Mouse (Mus musculus) left cerebral cortex, postnatal 10 days (tissue): ENCODE data around the gene Gid4. TPM values are rescaled to one million over a fixed set of nuclear protein-coding genes. Genes with fewer than 3 reads are reported as not detected.
A peak's percentile ranks its signal among the peaks of the same experiment; 100 is the strongest.

Experiments used
- DNase-seq, 2 experiments: peaks; one replicate each; pipeline ENCODE4 v3.0.0; 2021 to 2022; ENCODE audit warnings: low spot score in 2 of 2, mixed read lengths in 1 of 2; ENCODE audit errors: extremely low spot score in 1 of 2
- intact Hi-C: fragments of 180-260 bp; cut with DNase I; formaldehyde crosslinking; loops from one replicate; pipeline ENCODE4 v1.15.1; 2025
- total RNA-seq, 2 experiments: library from RNA; stranded (reverse); gene quantifications; 2 replicates each; pipeline ENCODE4 v1.2.3; 2021

The Gid4 gene
- total RNA-seq, result 10 to 100 TPM; 40.9 to 42.2 TPM

GRCm38 (mm10) chr11:60416963-60417716 lies at the start of gene Gid4:
Gene Gid4, plus strand, starts transcription at chr11:60417145.
- peak; percentile 99 for DNase-seq
- intact Hi-C loops, result loop anchor here (10.0 kb wide), 3 partner anchors 122 to 542 kb away; partner anchors contain the start of gene Rai1

DNA sequence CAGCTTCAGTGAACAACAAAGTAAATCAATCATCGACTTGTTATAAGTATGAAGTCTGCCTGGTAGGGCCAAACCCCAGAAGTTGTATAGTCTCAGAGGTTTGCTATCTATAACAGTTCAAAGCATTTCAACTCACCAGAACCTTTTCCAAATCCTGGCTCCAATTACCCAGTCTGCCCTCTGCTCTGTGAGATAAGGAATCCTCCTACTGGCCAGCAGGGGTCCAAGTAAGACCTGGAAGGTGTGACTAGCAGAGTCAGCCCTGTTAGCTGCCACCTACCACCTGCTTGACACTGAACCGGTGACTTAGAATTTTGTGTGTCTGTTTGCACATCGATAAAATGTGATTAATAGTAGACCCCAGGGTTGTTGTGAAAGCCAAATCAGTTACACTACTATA lies 49.7 kb upstream of the Gid4 start:
- DNase-seq, result no peak
- intact Hi-C loops, result no loop called here

GRCm38 (mm10) chr11:60368909-60369308 lies 48.0 kb upstream of the Gid4 start:
- intact Hi-C loops, result no loop called here
- no peak for DNase-seq

DNA sequence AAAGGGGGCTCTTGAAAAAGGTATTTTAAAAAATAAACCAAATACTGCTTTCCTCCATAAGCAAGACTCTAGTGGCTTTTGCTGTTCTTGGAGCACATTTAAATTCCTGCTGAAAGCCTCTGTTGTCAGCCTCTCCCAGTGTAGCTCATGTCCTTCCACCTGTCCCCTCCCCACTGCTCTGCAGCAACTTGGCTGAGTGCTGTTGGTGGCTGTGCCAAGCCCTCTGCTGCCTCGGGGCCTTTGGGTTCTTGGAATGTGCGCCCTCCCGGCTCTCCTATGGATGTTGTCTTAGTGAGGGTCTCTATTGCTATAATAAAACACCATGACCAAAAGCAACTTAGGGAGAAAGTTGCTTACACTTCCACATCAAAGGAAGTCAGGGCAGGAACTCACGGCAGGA lies 47.5 kb upstream of the Gid4 start:
- DNase-seq, result no peak
- intact Hi-C loops, result no loop called here

GRCm38 (mm10) chr11:60370431-60370830 lies 46.5 kb upstream of the Gid4 start:
- intact Hi-C loops, result no loop called here
- no peak for DNase-seq

DNA sequence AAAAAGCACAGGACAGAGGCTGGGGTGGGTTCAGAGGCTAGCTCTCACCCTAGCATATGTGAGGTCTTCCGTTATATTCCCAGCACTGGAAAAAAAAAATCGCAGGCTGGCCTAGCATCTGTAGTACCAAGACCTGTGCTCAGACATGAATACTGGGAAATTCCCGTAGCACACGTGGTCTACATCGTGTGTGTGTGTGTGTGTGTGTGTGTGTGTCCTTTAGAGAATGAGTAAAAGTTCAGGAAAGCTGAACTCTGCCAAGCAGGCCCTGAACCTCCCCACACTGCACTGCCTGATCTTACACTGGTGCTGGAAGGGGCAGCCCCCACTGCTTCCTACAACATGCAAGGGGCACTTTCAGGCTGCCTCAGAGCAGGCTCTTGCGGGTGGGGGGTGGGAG lies 42.5 kb upstream of the Gid4 start:
- DNase-seq, result no peak
- intact Hi-C loops, result no loop called here

GRCm38 (mm10) chr11:60383518-60383917 lies 33.4 kb upstream of the Gid4 start:
- intact Hi-C loops, result no loop called here
- DNase-seq, result no peak

GRCm38 (mm10) chr11:60384762-60385421 lies 32.1 kb upstream of the Gid4 start:
- intact Hi-C loops, result no loop called here
- DNase-seq, result peak; percentile 66 to 68

DNA sequence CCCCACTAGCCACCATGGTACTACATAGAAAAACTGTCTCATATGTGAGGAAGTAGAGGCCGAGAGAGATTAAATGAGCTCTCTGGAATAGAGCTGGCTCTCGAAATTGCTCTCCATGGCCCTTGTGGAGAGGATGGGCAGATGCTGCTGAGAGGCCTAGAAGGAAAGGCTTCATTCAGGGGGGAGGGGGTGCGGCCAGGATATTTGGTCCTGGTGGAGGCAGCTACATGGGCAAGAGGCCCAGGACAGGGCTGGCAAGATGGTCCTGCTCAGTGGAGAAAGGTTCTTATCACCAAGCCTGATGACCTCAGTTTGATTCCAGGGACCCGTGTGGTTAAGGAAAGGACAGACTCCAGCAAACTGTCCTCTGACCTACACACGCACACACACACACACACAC lies 31.0 kb upstream of the Gid4 start:
- intact Hi-C loops, result no loop called here
- DNase-seq, result no peak

DNA sequence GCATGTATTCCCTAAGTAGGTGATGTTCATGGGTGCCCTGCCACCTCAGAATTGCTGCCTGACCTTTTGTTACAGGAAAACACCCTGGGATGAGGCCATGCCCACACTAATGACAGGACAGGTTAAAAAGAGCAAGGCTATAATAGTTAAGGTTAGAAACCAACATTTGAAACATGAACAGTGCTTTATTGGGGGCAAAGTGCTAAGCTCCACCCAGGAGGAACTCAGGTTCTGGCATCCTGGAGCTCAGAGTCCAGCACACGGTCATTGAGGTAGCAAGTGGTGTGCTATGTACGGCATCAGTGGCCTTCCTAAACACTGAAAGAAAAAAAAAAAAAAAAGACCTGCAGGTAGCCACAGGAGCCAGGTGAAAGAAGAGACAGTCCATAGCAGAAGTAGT lies 29.0 kb upstream of the Gid4 start:
- intact Hi-C loops, result no loop called here
- DNase-seq, result no peak

GRCm38 (mm10) chr11:60391346-60391745 lies 25.6 kb upstream of the Gid4 start:
- intact Hi-C loops, result no loop called here
- DNase-seq, result no peak

DNA sequence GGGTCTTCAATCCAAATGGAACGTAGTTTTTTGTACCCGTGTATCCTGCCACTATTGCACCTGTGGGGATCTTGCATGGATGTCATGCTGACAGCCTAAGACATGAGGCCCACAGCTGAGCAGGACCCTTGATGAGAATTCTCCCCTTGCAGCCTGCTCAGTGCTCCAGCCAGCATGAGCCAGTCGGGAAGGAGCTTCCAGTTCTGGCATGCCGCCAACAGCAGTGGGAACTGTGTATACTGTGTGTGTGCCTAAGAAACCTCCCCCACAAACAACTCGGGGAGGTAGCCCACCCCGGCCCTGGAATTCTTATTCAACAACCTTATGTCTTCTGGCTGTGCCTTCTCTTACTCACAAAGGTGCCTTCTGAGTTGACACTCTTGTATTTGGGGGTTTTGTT lies 20.4 kb upstream of the Gid4 start:
- peak in 1 of 2 experiments; percentile 78 for DNase-seq
- intact Hi-C loops, result no loop called here

DNA sequence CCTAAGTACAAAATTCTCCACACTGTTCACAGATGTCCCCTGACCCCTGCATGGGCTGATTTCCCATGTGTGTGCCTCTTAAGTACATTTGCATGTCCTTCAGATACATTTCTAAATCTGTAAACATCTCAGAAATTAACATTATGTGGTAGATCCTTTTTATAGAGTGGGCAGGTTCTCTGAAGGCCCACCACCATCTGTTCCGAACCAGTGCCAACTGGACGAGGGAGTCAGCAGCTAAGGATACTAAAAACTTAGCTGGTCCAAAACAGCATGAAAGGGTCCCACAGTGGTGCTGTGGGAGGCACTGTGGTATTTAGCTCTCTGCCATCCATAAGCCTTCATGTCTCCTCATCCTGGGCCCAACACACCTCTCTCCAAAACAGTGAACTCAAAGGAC lies 19.8 kb upstream of the Gid4 start:
- intact Hi-C loops, result no loop called here
- peak; percentile 47 to 60 for DNase-seq

DNA sequence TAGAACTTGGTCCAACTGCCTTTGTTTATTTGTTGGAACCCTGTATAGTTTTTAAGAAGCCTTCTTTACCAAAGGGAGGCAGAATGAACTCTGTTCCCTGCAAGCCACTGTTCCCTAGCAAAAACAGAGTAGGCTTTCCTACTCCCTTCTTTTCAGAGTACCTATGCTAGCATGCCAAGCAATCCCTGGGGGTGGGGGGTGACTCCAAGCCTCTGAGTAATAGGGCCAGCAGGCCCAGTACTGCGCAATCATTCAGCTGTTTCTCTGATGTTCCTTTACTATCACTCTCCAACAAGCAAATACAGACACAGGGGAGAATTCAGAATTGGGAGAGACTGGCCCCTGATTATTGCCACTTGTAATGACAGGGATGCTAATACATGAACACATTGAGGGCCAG lies 10.3 kb upstream of the Gid4 start:
- intact Hi-C loops, result no loop called here
- no peak for DNase-seq

DNA sequence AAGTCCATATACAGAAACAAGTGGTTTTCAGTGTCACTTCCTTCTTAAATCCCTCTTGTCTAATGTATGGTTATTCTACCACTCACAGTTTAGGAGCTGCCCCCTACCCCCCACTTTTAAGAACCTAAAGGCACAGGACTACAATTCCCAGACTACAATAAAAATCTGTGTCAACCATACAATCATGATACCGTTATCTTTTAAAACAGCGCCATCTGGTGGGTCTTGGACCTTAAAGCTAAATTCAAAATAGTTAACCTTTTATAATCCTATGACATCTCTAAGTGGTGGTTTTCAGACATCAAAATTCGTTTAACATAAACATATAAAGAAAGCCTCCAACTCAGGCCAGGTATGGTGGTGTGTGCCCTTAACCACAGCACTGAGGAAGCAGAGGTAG lies 4.8 kb upstream of the Gid4 start:
- intact Hi-C loops, result loop anchor here (5.0 to 10.0 kb wide), 5 partner anchors 60 to 537 kb away; partner anchors contain the start of genes Drc3, Rai1 and Tom1l2
- peak; percentile 60 to 72 for DNase-seq

GRCm38 (mm10) chr11:60412921-60413320 lies 4.0 kb upstream of the Gid4 start:
- intact Hi-C loops, result loop anchor here (5.0 to 10.0 kb wide), 5 partner anchors 61 to 538 kb away; partner anchors contain the start of genes Drc3, Rai1 and Tom1l2
- no peak for DNase-seq

DNA sequence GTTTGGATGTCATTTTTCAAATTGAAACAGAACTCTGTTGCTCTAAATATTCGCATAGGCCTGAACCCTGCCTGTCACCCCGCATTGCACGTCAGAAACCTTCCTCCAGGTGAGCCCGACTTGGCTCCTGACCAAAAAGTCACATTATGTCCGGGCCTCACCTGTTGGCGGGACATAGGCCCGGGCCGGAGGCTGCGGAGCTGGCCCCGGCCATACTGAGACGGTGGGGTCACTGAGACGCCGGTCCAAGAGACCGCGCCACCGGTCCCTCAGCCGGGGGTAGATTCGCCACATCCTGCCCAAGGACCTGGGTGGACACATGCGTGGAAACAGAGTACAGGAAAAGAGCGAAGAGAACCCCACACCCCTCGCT lies 369 bp upstream of the Gid4 start:
- no peak for DNase-seq
- intact Hi-C loops, result loop anchor here (10.0 kb wide), 3 partner anchors 122 to 542 kb away; partner anchors contain the start of gene Rai1

- DNase-seq, result peak; percentile 31 to 65
- intact Hi-C loops, result loop anchor here (10.0 kb wide), 3 partner anchors 123 to 543 kb away; partner anchors contain the start of gene Rai1
Measured at GRCm38 (mm10) chr11:60417717-60418472, 950 bp downstream of the Gid4 start, which contains the start of gene Atpaf2. Gene Atpaf2, minus strand, starts transcription at chr11:60418457.

DNA sequence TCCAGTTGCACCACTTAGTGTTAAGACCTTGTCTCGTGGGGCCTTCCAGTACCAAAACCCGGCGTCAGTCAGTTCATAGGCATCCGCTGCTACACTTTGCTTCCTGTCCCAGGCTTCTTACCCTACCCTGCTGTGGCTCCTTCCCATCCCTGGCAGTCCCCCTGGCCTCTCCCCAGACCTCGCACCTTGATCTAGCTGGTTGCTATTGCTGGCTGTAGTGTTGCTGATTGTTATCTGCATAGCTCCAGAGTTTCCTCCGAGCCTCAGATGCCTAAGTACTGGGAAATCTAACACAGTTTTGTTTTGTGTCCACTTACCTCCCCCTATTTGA lies 1.5 kb downstream of the Gid4 start:
- peak in 1 of 2 experiments; percentile 66 for DNase-seq
- intact Hi-C loops, result loop anchor here (10.0 kb wide), 3 partner anchors 124 to 544 kb away; partner anchors contain the start of gene Rai1
